Mouse (Mus musculus) neural tube, embryonic 11.5 days (tissue): Measurements from ENCODE around the gene Pcnp. TPM values are rescaled to one million over a fixed set of nuclear protein-coding genes. Genes with fewer than 3 reads are reported as not detected.
"Not testable (repeated sequence)": the region's sequence is repeated elsewhere in the genome, so short reads cannot be mapped to it uniquely, and the experiment has no call there.

Source experiments
- ATAC-seq: fragments of 200-750 bp; cut with Nextera tagmentation; 2 replicates; pipeline ENCODE4 v1.8.0; 2017; ENCODE audit warnings: moderate number of reproducible peaks, mild to moderate bottlenecking, moderate TSS enrichment, moderate library complexity; ENCODE audit not compliant: insufficient read depth, low FRiP score, low TSS enrichment
- DNase-seq: peaks from one replicate; pipeline ENCODE4 v3.0.0-alpha.2; 2015; ENCODE audit warnings: low spot score
- H3K27ac ChIP-seq: fragments of 300-500 bp; sonication (generic); 2 replicates; pipeline ENCODE4 v1.5.1; 2014; ENCODE audit warnings: low read depth, mild to moderate bottlenecking, low read length
- H3K27me3 ChIP-seq: fragments of 300-500 bp; sonication (generic); 2 replicates; pipeline ENCODE4 v1.6.1; 2014; ENCODE audit warnings: mild to moderate bottlenecking, low read length, mixed read lengths; ENCODE audit not compliant: control insufficient read depth, insufficient read depth
- H3K36me3 ChIP-seq: fragments of 300-500 bp; sonication (generic); 2 replicates; pipeline ENCODE4 v1.6.1; 2014; ENCODE audit warnings: mild to moderate bottlenecking, low read length, moderate library complexity, mixed read lengths; ENCODE audit not compliant: control insufficient read depth, insufficient read depth
- H3K4me1 ChIP-seq: fragments of 300-500 bp; sonication (generic); 2 replicates; pipeline ENCODE4 v1.6.1; 2014; ENCODE audit warnings: low read length, mixed read lengths; ENCODE audit not compliant: control insufficient read depth, insufficient read depth
- H3K4me2 ChIP-seq: fragments of 300-500 bp; sonication (generic); 2 replicates; pipeline ENCODE4 v1.6.1; 2014; ENCODE audit warnings: low read depth, mild to moderate bottlenecking, moderate library complexity
- H3K4me3 ChIP-seq: fragments of 300-500 bp; sonication (generic); 2 replicates; pipeline ENCODE4 v1.5.1; 2014; ENCODE audit warnings: low read depth, low read length
- H3K9ac ChIP-seq: fragments of 300-500 bp; sonication (generic); 2 replicates; pipeline ENCODE4 v1.6.1; 2014; ENCODE audit warnings: mild to moderate bottlenecking, low read length
- H3K9me3 ChIP-seq: fragments of 300-500 bp; sonication (generic); 2 replicates; pipeline ENCODE4 v1.6.1; 2016; ENCODE audit warnings: low read length; ENCODE audit not compliant: control insufficient read depth
- WGBS: fragments of 180-500 bp; shearing (Covaris S2); extraction: QIAGEN DNeasy Blood & Tissue Kit; methylation state at CpG from one replicate; pipeline ENCODE4 v1.1.7; 2014; 5-methylcytosine and 5-hydroxymethylcytosine counted together
- polyA plus RNA-seq: library from polyadenylated mRNA; unstranded; fragments of >200 nt; fragmentation: Nextera tagmentation; extraction: Ambion mirVana; gene quantifications from 2 replicates; pipeline ENCODE4 v1.2.1, GENCODE M21; 2014

The Pcnp gene
- 311 and 312 TPM in 2 replicates for polyA plus RNA-seq

DNA sequence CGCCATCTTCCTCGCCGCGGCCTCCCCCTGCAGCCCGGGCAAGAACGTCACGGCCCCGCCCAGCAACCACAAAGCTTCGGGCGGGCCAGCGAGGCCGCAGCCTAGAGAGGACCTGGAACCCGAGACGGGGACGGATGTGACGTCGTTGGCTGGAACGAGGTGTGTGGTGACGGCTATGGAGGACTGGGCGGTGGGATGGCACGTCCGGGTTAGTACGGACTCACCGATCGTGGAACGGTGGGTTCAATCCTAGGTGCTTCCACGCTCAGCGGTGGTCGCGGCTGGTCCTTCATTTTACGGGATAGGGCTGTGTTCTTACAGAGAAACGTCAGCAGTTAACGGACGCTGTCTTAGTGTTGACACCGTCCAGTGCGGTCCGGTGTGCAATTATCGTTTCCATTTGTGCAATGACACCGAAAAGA is at the start of gene Pcnp:
Gene Pcnp, minus strand, starts transcription at position 79 of the 422 bp plus-strand sequence.
- DNase-seq (peak; percentile 98), ATAC-seq (peak; percentile 100)
- Histone ChIP-seq H3K4me2 (peak within 1 kb of the TSS; percentile 66), H3K27me3 (no peaks in the 10 kb centered on the region), H3K4me3 (peak within 1 kb of the TSS; percentile 97), H3K4me1 (peaks cover 8% of the 10 kb centered on the region), H3K9ac (peak within 1 kb of the TSS; percentile 97), H3K36me3 (peaks cover 3% of the 10 kb centered on the region; the same call in 1 of the 2 replicates), H3K27ac (peak within 1 kb of the TSS; percentile 80), H3K9me3 (no peaks in the 10 kb centered on the region)
- WGBS, result under 1% methylated on average over 39 of the region's 39 CpGs

DNA sequence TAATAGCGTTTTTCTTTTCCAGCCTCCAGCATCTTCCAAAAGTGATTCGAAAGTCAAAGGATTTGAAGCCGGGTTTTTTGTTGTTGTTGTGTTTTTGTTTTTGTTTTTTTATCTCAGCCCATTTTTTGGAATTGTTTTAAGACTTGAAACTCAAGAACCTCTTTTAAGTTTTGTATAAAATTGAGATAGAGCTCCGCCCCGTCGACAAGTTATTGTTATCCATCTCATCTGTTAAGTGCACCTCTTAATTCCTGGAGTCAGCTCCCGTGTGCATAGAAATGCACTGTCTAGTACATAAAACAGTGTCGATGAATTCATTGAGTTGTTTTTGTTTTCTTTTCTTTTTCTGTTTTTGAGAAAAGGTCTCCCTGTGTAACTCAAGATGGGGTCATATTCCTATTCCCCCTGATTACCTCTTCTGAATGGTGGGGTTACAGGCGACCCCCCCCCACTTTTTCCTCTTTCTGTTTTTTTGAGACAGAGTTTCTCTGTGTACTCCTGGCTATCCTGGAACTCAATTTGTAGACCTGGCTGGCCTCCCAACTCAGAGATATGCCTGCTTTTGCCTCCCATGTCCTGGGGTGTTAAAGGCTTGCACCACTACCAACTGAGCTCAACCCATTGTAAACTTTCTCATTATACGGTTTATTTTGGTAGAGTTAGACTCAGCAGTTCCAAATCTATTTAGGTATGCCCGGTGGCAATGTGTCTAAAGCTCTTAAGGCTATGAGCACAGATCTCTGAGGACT is 46.8 kb upstream of the Pcnp start:
- no peak for DNase-seq
- H3K27me3 ChIP-seq, result no peaks in the 10 kb centered on the region
- peaks cover 4% of the 10 kb centered on the region; the same call in 1 of the 2 replicates for H3K4me1 ChIP-seq
- no peak for ATAC-seq
- peak overlapping the region; percentile 93 for H3K27ac ChIP-seq
- peak overlapping the region; percentile 47 for H3K9ac ChIP-seq
- no peaks in the 10 kb centered on the region for H3K9me3 ChIP-seq
- peak overlapping the region; percentile 73 for H3K4me3 ChIP-seq
- H3K36me3 ChIP-seq, result no peaks in the 10 kb centered on the region
- WGBS, result 13% methylated on average over 11 of the region's 11 CpGs
- H3K4me2 ChIP-seq, result peak overlapping the region; percentile 50

DNA sequence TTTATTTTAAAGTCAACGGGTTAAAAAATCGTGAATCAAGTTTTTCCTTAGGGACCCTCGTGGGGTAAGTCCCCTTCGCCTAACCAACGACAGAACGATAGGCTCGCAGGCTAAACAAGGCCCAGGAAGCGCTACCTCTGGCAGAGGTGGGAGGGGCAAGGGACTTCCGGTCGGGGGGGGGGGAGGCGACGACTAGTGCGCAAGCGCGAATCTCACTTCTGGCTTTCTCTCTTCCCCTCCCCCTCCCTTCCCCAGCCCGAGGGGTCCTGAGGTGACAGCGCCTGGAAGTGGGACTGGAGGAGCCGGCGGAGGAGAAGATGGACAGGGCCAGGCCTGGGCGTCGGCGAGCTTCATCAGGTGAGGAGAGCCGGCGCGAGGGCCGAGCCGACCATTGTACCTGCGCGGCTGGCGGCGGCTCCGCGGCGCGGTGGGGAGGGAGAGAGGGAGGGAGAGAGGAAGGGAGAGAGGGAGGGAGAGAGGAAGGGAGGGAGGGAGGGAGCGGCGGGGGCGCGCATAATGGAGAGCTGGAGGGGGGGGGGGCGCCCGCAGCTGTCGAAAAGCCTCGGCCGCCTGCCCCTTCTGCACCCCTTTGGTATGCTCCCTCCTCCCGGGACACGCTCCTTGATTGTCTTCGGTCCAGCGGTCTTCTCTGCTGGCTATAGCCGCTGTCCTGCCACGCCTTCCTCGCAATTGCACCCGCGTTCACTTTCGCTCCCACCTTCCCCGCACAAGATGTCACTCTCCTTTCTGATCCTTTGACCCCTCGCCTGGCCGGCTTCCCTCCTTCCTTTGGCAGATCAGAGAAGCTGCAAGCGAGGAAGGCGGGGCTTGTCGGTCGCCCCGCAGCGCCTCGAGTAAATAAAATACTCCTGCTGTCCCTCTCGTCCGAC is 45.9 kb upstream of the Pcnp start:
- Histone ChIP-seq H3K27me3 (no peaks in the 10 kb centered on the region), H3K4me2 (peak overlapping the region; percentile 50), H3K27ac (peak overlapping the region; percentile 93), H3K4me1 (peaks cover 4% of the 10 kb centered on the region; the same call in 1 of the 2 replicates), H3K36me3 (no peaks in the 10 kb centered on the region), H3K9ac (peak overlapping the region; percentile 47), H3K4me3 (peak overlapping the region; percentile 73), H3K9me3 (no peaks in the 10 kb centered on the region)
- ATAC-seq, result peak; percentile 92
- under 1% methylated on average over 39 of the region's 66 CpGs for WGBS
- DNase-seq, result peak; percentile 93

DNA sequence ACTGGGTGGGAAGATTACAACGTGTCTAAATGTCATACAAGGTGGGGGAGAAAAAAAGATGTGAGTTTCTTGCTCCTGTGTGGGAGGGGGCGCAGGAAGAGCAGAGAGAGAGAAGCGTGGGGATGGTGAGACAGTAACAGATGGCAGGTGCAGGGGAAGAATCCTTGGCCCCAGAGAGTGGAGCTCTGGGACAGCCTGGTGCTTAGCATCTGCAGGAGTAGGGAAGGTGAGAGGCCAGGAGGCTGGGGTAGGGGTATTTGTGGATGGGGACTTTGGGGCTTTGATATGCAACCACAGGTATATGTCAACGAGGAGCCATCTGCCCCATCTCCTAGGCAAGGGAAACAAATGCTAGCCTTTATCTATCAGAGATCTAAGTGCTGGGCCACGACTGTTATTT is 45.0 kb upstream of the Pcnp start:
- Histone ChIP-seq H3K9me3 (no peaks in the 10 kb centered on the region), H3K4me3 (no peak overlapping the region), H3K4me2 (no peak overlapping the region), H3K27ac (no peak overlapping the region), H3K9ac (no peak overlapping the region), H3K4me1 (peaks cover 4% of the 10 kb centered on the region; the same call in 1 of the 2 replicates), H3K27me3 (no peaks in the 10 kb centered on the region), H3K36me3 (no peaks in the 10 kb centered on the region)
- no peak for DNase-seq
- WGBS, result 82% methylated on average over 5 of the region's 5 CpGs
- peak; percentile 1; the same call in 1 of the 2 replicates for ATAC-seq

DNA sequence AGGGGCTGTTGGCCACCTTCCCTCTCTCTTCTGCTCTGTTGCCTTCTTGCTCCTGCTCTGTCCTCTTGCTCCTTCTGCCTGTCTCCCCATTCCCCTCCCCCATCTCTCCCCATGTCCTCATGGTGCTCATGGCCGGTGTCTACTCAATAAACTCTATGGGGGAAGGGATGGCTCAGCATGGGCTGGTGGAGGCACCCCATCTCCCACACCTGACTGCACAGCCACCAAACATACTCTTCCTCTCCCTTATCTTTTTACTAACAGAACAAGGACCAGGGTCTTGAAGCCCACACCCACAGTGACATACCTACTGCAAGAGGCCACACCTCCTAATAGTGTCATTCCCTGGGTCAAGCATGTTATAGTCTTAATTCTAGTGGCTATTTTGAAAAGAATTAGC is 44.6 kb upstream of the Pcnp start:
- WGBS, result 85% methylated on average over 1 of the region's 1 CpGs
- no peaks in the 10 kb centered on the region for H3K9me3 ChIP-seq
- no peak overlapping the region for H3K27ac ChIP-seq
- ATAC-seq (no peak), DNase-seq (no peak)
- H3K4me1 ChIP-seq, result peaks cover 4% of the 10 kb centered on the region; the same call in 1 of the 2 replicates
- no peak overlapping the region for H3K4me3 ChIP-seq
- no peak overlapping the region for H3K9ac ChIP-seq
- H3K4me2 ChIP-seq, result no peak overlapping the region
- no peaks in the 10 kb centered on the region for H3K36me3 ChIP-seq
- H3K27me3 ChIP-seq, result no peaks in the 10 kb centered on the region

DNA sequence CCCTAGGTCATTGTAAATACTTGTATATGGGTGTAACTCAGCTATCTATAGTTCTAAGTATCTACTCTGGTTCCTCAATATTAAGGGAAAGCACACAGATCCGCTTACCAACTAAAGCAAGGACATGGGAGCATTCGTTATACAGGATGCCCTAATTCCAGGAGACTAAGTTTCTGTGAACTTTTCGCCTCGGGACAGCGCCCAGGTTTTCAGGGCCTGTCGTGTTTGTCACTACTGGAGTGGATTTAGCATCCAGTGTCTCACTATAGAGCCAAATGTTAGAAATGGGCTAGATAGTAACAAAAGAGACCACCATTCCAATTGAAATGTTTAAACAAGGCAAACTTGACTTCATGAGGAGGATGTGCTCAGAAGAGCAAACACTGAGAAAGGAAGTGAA is 43.6 kb upstream of the Pcnp start:
- not testable (repeated sequence) for H3K27me3 ChIP-seq, H3K4me1 ChIP-seq, H3K36me3 ChIP-seq, H3K9ac ChIP-seq, H3K4me2 ChIP-seq, H3K4me3 ChIP-seq, ATAC-seq, DNase-seq, H3K9me3 ChIP-seq, H3K27ac ChIP-seq
- WGBS, result 93% methylated on average over 6 of the region's 6 CpGs

DNA sequence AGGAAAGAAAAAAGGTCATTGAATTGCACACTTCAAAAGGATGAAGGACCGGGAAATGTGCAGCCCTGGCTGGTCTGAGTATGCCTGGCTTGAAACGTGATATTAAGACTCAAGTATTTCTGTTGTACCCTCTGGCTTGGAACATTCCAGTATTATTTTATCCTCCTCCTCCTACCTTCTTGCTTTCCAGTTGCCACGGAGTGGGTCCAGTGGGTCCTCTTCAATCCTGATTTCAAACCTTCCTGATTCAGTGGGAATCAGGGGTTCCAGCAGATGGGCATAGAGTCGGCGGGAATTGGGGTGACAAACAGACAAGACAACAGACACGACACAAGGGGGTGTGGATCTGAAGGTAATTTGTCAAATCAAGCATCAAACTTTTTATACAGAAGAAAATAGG is 43.0 kb upstream of the Pcnp start:
- DNase-seq, result no peak
- H3K4me1 ChIP-seq, result peaks cover 4% of the 10 kb centered on the region; the same call in 1 of the 2 replicates
- H3K4me3 ChIP-seq, result no peak overlapping the region
- no peaks in the 10 kb centered on the region for H3K27me3 ChIP-seq
- no peaks in the 10 kb centered on the region for H3K36me3 ChIP-seq
- ATAC-seq, result no peak
- no peak overlapping the region for H3K27ac ChIP-seq
- H3K9me3 ChIP-seq, result no peaks in the 10 kb centered on the region
- 79% methylated on average over 6 of the region's 6 CpGs for WGBS
- no peak overlapping the region for H3K9ac ChIP-seq
- no peak overlapping the region for H3K4me2 ChIP-seq

DNA sequence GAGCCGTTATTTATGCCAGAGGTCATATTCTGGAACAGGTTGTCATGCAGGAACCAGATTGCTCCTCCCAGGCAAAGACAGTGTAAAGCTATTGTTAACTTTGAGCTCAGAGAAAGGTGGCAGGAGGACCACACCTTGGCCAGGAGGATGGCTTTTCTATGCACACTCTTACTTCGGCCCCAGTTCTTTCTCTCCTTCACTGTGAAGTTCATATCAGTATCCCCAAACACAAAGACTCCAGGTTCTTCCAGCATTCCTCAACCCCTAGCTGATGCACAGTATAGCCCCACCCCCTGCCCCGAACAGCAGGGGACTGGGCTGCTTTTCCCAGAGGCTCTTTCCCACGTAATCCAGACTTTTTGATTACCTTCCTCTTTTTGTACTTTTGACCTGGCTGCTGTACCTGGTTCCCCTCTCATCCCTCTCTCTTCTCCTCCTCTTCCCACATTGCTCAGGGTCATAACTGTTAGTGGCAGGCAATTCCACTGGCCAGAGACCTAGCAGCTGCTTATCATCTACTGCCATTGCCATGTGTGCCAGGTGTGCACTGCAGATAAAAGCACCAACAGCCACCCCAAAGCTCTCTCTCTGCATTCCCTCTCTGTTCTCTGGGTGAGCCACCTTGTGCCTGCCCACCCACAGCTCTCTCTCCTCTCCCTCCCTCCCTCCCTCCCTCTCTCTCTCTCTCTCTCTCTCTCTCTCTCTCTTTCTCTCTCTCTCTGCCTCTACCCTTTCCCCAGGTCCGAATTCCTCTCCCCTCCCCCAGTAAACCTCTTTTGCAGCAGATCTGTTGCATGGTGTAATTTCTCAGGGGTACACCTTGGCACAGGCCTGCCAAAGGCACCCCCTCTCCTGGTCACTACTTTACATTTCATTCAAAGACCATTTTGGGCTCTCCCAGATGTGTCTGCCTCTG is 42.0 kb upstream of the Pcnp start:
- Histone ChIP-seq H3K4me1 (peaks cover 3% of the 10 kb centered on the region; the same call in 1 of the 2 replicates), H3K27ac (no peak overlapping the region), H3K27me3 (no peaks in the 10 kb centered on the region), H3K9me3 (no peaks in the 10 kb centered on the region), H3K4me3 (no peak overlapping the region), H3K4me2 (no peak overlapping the region), H3K36me3 (no peaks in the 10 kb centered on the region), H3K9ac (no peak overlapping the region)
- ATAC-seq, result no peak
- no peak for DNase-seq
- 45% methylated on average over 5 of the region's 5 CpGs for WGBS
